Mouse (Mus musculus) cerebellum, adult 2 months (tissue): ENCODE measurements around the gene Ssh2.

Source experiments
- CTCF ChIP-seq: fragments of 200-500 bp; IDR thresholded peaks from 2 replicates; pipeline ENCODE4 v1.5.1; 2011; ENCODE audit warnings: low read depth, mild to moderate bottlenecking, control low read depth, low read length, moderate library complexity, borderline replicate concordance; ENCODE audit not compliant: insufficient read depth
- POLR2A ChIP-seq: fragments of 200-500 bp; IDR thresholded peaks from 2 replicates; pipeline ENCODE4 v1.6.1; 2011; ENCODE audit warnings: low read length, control low read depth, borderline replicate concordance; ENCODE audit not compliant: insufficient read depth

- TF ChIP-seq CTCF, result no peak
- no peak for TF ChIP-seq POLR2A
Measured at GRCm38 (mm10) chr11:77500361-77501325, 284.6 kb downstream of the Ssh2 start.
